Mouse (Mus musculus) midbrain, embryonic 14.5 days (tissue): ENCODE measurements around the gene Tuba3a. TPM values are rescaled to one million over a fixed set of nuclear protein-coding genes. Genes with fewer than 3 reads are reported as not detected.

Experiments used
- ATAC-seq: fragments of 200-750 bp; cut with Nextera tagmentation; 2 replicates; pipeline ENCODE4 v1.8.0; 2017; ENCODE audit warnings: moderate number of reproducible peaks, moderate library complexity; ENCODE audit not compliant: low FRiP score, low TSS enrichment
- DNase-seq: peaks from one replicate; pipeline ENCODE4 v3.0.0-alpha.2; 2015
- H3K27ac ChIP-seq: fragments of 300-500 bp; sonication (generic); replicated peaks from 2 replicates; pipeline ENCODE4 v1.5.1; 2014; ENCODE audit warnings: mild to moderate bottlenecking, low read depth, low read length, moderate library complexity
- H3K27me3 ChIP-seq: fragments of 300-500 bp; sonication (generic); 2 replicates; pipeline ENCODE4 v1.6.1; 2014; ENCODE audit warnings: low read length, control low read depth, mixed read lengths; ENCODE audit not compliant: control insufficient read depth, insufficient read depth
- H3K36me3 ChIP-seq: fragments of 300-500 bp; sonication (generic); 2 replicates; pipeline ENCODE4 v1.6.1; 2014; ENCODE audit warnings: low read length, control low read depth; ENCODE audit not compliant: control insufficient read depth, insufficient read depth
- H3K4me1 ChIP-seq: fragments of 300-500 bp; sonication (generic); 2 replicates; pipeline ENCODE4 v1.6.1; 2014; ENCODE audit warnings: mild to moderate bottlenecking, antibody characterized with exemption, low read length, control low read depth; ENCODE audit not compliant: control insufficient read depth, insufficient read depth
- H3K4me2 ChIP-seq: fragments of 300-500 bp; sonication (generic); 2 replicates; pipeline ENCODE4 v1.6.1; 2014; ENCODE audit warnings: mild to moderate bottlenecking, low read length, moderate library complexity
- H3K4me3 ChIP-seq: fragments of 300-500 bp; sonication (generic); replicated peaks from 2 replicates; pipeline ENCODE4 v1.5.1; 2014; ENCODE audit warnings: low read depth, low read length
- H3K9ac ChIP-seq: fragments of 300-500 bp; sonication (generic); replicated peaks from 2 replicates; pipeline ENCODE4 v1.6.1; 2014; ENCODE audit warnings: mild to moderate bottlenecking, low read length, moderate library complexity
- H3K9me3 ChIP-seq: fragments of 300-500 bp; sonication (generic); 2 replicates; pipeline ENCODE4 v1.6.1; 2016; ENCODE audit warnings: low read length, control low read depth, mixed read lengths; ENCODE audit not compliant: control insufficient read depth
- WGBS: fragments of 180-500 bp; shearing (Covaris S2); extraction: QIAGEN DNeasy Blood & Tissue Kit; methylation state at CpG from one replicate; pipeline ENCODE4 v1.1.7; 2014; 5-methylcytosine and 5-hydroxymethylcytosine counted together
- polyA plus RNA-seq: library from polyadenylated mRNA; unstranded; fragments of >200 nt; fragmentation: Nextera tagmentation; extraction: Ambion mirVana; gene quantifications from 2 replicates; pipeline ENCODE4 v1.2.1, GENCODE M21; 2014

Tuba3a gene
- not detected in 2 replicates for polyA plus RNA-seq

DNA sequence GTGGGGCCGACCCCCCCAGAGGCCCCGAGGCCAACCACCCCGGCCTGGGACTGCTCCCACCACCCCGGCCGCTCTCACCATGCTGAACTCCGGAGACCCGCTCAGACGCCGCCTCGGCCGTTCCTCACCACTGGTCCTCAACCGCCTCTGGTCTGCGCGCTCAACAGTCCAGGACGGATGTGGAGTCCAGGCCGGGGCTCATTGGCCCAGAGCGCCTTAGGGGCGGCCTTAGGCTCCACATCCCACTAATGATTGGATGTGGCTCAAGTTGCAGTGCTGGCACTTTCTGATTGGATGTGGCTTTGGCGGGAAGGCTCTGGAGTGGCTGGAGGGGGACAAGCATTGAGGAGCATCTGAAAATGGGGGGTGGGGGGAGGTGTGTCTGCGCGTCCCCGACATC is at the start of gene Tuba3a:
Tuba3a (minus strand) TSS at position 153 of the 400 bp plus-strand sequence.
- no peaks in the 10 kb centered on the region for H3K4me1 ChIP-seq
- H3K27ac ChIP-seq, result no peak within 1 kb of the TSS
- H3K4me2 ChIP-seq, result no peak within 1 kb of the TSS
- no peaks in the 10 kb centered on the region for H3K36me3 ChIP-seq
- H3K27me3 ChIP-seq, result no peaks in the 10 kb centered on the region
- ATAC-seq, result no peak
- H3K4me3 ChIP-seq, result no peak within 1 kb of the TSS
- DNase-seq, result no peak
- no peak within 1 kb of the TSS for H3K9ac ChIP-seq
- WGBS, result 94% methylated on average over 22 of the region's 22 CpGs
- no peaks in the 10 kb centered on the region for H3K9me3 ChIP-seq

GRCm38 (mm10) chr6:125334356-125334755 is 48.5 kb upstream of the Tuba3a start:
- ATAC-seq, result no peak
- no peak overlapping the region for H3K4me2 ChIP-seq
- DNase-seq, result no peak
- no peak overlapping the region for H3K4me3 ChIP-seq
- no peak overlapping the region for H3K9ac ChIP-seq
- no peaks in the 10 kb centered on the region for H3K36me3 ChIP-seq
- 49% methylated on average over 2 of the region's 2 CpGs for WGBS
- H3K9me3 ChIP-seq, result no peaks in the 10 kb centered on the region
- no peaks in the 10 kb centered on the region for H3K27me3 ChIP-seq
- no peaks in the 10 kb centered on the region for H3K4me1 ChIP-seq
- no peak overlapping the region for H3K27ac ChIP-seq

GRCm38 (mm10) chr6:125333112-125333899 is 47.5 kb upstream of the Tuba3a start:
- H3K4me1 ChIP-seq, result no peaks in the 10 kb centered on the region
- no peak for ATAC-seq
- H3K27ac ChIP-seq, result no peak overlapping the region
- 72% methylated on average over 14 of the region's 14 CpGs for WGBS
- no peaks in the 10 kb centered on the region for H3K27me3 ChIP-seq
- no peak overlapping the region for H3K9ac ChIP-seq
- H3K36me3 ChIP-seq, result no peaks in the 10 kb centered on the region
- no peak overlapping the region for H3K4me3 ChIP-seq
- DNase-seq, result no peak
- no peak overlapping the region for H3K4me2 ChIP-seq
- H3K9me3 ChIP-seq, result no peaks in the 10 kb centered on the region

- H3K9me3 ChIP-seq, result no peaks in the 10 kb centered on the region
- WGBS, result 1% methylated on average over 39 of the region's 39 CpGs
- peak; percentile 84 for DNase-seq
- peak; percentile 85 for ATAC-seq
- H3K27me3 ChIP-seq, result no peaks in the 10 kb centered on the region
- H3K36me3 ChIP-seq, result no peaks in the 10 kb centered on the region
- no peak overlapping the region for H3K27ac ChIP-seq
- peak overlapping the region; percentile 60 for H3K9ac ChIP-seq
- no peaks in the 10 kb centered on the region for H3K4me1 ChIP-seq
- H3K4me3 ChIP-seq, result peak overlapping the region; percentile 44
- H3K4me2 ChIP-seq, result peak overlapping the region; percentile 77
Measured at GRCm38 (mm10) chr6:125330626-125331326, 44.9 kb upstream of the Tuba3a start.

DNA sequence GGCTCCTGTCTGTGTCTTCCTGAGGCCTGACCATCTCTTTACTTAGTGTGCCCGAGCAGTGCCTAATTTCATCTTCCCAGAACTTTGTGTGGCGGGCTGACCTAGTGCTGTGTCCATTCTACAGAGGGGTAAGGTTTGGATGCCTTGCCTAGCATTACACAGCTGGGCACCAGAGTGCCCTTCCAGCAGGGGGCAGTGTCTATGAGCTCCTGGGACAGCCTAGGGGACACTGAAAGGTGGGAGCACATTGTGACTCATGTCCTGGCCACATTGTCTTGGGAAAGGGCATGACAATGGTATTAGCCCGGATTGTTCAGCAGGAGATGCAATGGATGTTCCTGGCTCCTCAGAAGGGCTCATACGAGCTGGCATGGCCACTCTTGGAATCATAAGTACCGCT is 42.4 kb upstream of the Tuba3a start:
- DNase-seq (no peak), ATAC-seq (no peak)
- Histone ChIP-seq H3K9ac (no peak overlapping the region), H3K4me2 (no peak overlapping the region), H3K4me3 (no peak overlapping the region), H3K27me3 (no peaks in the 10 kb centered on the region), H3K4me1 (no peaks in the 10 kb centered on the region), H3K27ac (no peak overlapping the region), H3K9me3 (no peaks in the 10 kb centered on the region), H3K36me3 (no peaks in the 10 kb centered on the region)
- 79% methylated on average over 5 of the region's 5 CpGs for WGBS

DNA sequence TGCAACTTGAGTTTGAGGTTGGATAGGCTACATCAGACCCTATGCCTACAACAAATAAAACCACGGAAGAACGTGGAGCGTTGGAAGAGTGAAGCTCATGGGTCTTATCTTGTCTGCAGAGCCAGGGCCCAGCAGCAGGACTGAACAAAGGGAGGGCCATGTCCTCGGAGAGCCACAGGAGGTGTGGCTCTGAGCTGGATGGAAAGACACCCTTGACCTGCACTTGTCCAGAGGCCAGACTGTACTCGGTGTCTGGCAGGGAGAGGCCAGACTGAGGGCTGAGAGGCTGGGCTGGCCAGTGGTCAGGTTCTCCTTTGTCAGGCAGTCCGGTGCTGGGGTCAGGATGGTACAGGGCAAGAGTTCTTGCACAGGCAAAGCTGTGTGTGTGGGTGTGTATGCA is 39.5 kb upstream of the Tuba3a start:
- whole genome bisulfite sequencing, result 80% methylated on average over 6 of the region's 6 CpGs
- H3K4me2 ChIP-seq, result no peak overlapping the region
- H3K27me3 ChIP-seq, result peaks cover 22% of the 10 kb centered on the region; the same call in 1 of the 2 replicates
- no peak overlapping the region for H3K27ac ChIP-seq
- no peak overlapping the region for H3K9ac ChIP-seq
- ATAC-seq (no peak), DNase-seq (no peak)
- H3K4me1 ChIP-seq, result no peaks in the 10 kb centered on the region; the same call in 1 of the 2 replicates
- H3K36me3 ChIP-seq, result no peaks in the 10 kb centered on the region
- H3K4me3 ChIP-seq, result no peak overlapping the region
- H3K9me3 ChIP-seq, result no peaks in the 10 kb centered on the region

- H3K36me3 ChIP-seq, result no peaks in the 10 kb centered on the region
- WGBS, result 67% methylated on average over 6 of the region's 6 CpGs
- no peak overlapping the region for H3K4me3 ChIP-seq
- no peak overlapping the region for H3K4me2 ChIP-seq
- H3K9me3 ChIP-seq, result no peaks in the 10 kb centered on the region
- H3K27me3 ChIP-seq, result peaks cover 30% of the 10 kb centered on the region
- no peak for ATAC-seq
- H3K4me1 ChIP-seq, result no peaks in the 10 kb centered on the region; the same call in 1 of the 2 replicates
- DNase-seq, result no peak
- no peak overlapping the region for H3K27ac ChIP-seq
- H3K9ac ChIP-seq, result no peak overlapping the region
Measured at GRCm38 (mm10) chr6:125323547-125323946, 37.7 kb upstream of the Tuba3a start.

DNA sequence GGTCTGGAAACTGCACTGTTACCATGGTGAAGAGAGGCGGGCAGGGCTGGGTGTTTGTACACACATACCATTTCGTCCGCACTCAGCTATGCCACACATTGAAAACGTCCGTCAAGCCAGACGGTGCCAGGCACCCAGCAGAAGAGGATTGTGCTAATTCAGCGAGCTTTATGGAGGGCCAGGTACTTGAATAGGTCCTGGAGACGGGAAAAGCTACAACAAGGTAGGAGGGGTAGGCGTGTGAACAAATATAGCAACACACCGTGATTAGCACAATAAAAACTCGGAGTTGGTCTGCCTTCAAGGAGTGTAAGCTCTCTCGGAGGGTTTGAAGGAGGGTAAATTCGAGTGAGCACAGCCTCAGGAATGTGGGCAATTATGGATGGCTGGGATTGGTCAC is 37.0 kb upstream of the Tuba3a start:
- Histone ChIP-seq H3K9ac (no peak overlapping the region), H3K4me2 (no peak overlapping the region), H3K4me3 (no peak overlapping the region), H3K36me3 (no peaks in the 10 kb centered on the region), H3K27ac (no peak overlapping the region), H3K4me1 (no peaks in the 10 kb centered on the region; the same call in 1 of the 2 replicates), H3K9me3 (no peaks in the 10 kb centered on the region), H3K27me3 (peaks cover 30% of the 10 kb centered on the region)
- DNase-seq (no peak), ATAC-seq (no peak)
- WGBS, result 61% methylated on average over 13 of the region's 13 CpGs
